Mouse (Mus musculus) limb, embryonic 13.5 days (tissue): ENCODE data around the gene Snf8. TPM values are rescaled to one million over a fixed set of nuclear protein-coding genes. Genes with fewer than 3 reads are reported as not detected.

Source experiments
- ATAC-seq: fragments of 200-750 bp; cut with Nextera tagmentation; 2 replicates; pipeline ENCODE4 v1.8.0; 2017; ENCODE audit warnings: low read depth, moderate number of reproducible peaks, moderate TSS enrichment; ENCODE audit not compliant: low FRiP score
- H3K27ac ChIP-seq: fragments of 300-500 bp; sonication (generic); 2 replicates; pipeline ENCODE4 v1.5.1; 2015; ENCODE audit warnings: inconsistent platforms, mild to moderate bottlenecking, moderate library complexity
- H3K27me3 ChIP-seq: fragments of 300-500 bp; sonication (generic); 2 replicates; pipeline ENCODE4 v1.6.1; 2015; ENCODE audit warnings: mild to moderate bottlenecking, inconsistent platforms
- H3K36me3 ChIP-seq: fragments of 300-500 bp; sonication (generic); 2 replicates; pipeline ENCODE4 v1.6.1; 2015; ENCODE audit warnings: inconsistent platforms, mild to moderate bottlenecking, moderate library complexity
- H3K4me1 ChIP-seq: fragments of 300-500 bp; sonication (generic); 2 replicates; pipeline ENCODE4 v1.6.1; 2015; ENCODE audit warnings: inconsistent platforms
- H3K4me2 ChIP-seq: fragments of 300-500 bp; sonication (generic); replicated peaks from 2 replicates; pipeline ENCODE4 v1.6.1; 2015; ENCODE audit warnings: inconsistent platforms, mild to moderate bottlenecking, moderate library complexity
- H3K4me3 ChIP-seq: fragments of 300-500 bp; sonication (generic); 2 replicates; pipeline ENCODE4 v1.5.1; 2015; ENCODE audit warnings: moderate library complexity, mild to moderate bottlenecking, inconsistent platforms
- H3K9ac ChIP-seq: fragments of 300-500 bp; sonication (generic); 2 replicates; pipeline ENCODE4 v1.6.1; 2015; ENCODE audit warnings: mild to moderate bottlenecking, inconsistent platforms
- H3K9me3 ChIP-seq: fragments of 300-500 bp; sonication (generic); 2 replicates; pipeline ENCODE4 v1.6.1; 2016; ENCODE audit warnings: inconsistent platforms
- WGBS: fragments of 180-500 bp; shearing (Covaris S2); methylation state at CpG from one replicate; pipeline ENCODE4 v1.1.7; 2015; 5-methylcytosine and 5-hydroxymethylcytosine counted together
- polyA plus RNA-seq: library from polyadenylated mRNA; unstranded; fragments of >200 nt; fragmentation: Nextera tagmentation; extraction: Ambion mirVana; gene quantifications from 2 replicates; pipeline ENCODE4 v1.2.1, GENCODE M21; 2015

Snf8 gene
- polyA plus RNA-seq, 1 experiment from 2014 or later: 95.0 TPM

DNA sequence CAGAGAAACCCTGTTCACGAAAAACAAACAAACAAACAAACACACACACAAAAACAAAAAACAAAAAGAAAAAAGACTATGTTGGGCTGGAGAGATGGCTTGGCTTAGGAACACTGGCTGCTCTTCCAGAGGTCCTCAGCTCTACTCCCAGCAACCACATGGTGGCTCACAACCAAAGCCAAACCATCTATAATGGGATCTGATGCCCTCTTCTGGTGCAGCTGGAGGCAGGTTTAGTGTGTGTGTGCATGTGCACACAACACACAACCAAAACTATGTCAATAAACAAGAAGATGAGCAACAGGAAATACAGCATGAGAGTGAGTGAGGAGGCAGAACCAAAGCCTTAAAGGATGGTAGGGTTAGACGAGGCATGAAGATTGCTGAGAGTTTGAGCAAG lies 3.0 kb upstream of the Snf8 start:
- Histone ChIP-seq H3K27me3 (peaks cover 10% of the 10 kb centered on the region; the same call in 1 of the 2 replicates), H3K9ac (no peak overlapping the region), H3K4me3 (no peak overlapping the region), H3K27ac (no peak overlapping the region), H3K4me2 (no peak overlapping the region), H3K36me3 (no peaks in the 10 kb centered on the region), H3K4me1 (peaks cover 13% of the 10 kb centered on the region), H3K9me3 (no peaks in the 10 kb centered on the region)
- 84% methylated on average over 2 of the region's 2 CpGs for WGBS
- ATAC-seq: no peak

DNA sequence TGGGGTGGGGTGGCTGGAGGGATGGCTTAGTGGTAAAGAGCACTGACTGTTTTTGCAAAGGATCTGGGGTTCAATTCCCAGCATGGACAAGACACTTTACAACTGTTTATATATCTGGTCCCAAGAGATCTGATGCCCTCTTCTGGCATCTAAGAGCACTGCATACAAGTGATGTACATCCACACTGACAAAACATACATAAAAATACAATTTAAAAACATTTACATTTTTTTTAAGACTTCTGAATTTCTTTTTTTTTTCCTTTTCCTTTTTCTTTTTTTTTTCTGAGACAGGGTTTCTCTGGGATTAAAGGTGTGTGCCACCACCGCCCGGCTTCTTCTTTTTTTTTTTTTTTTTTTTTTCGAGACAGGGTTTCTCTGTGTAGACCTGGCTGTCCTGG lies 1.4 kb upstream of the Snf8 start:
- Histone ChIP-seq H3K36me3 (peaks cover 7% of the 10 kb centered on the region), H3K27ac (no peak overlapping the region), H3K4me3 (no peak overlapping the region), H3K9ac (no peak overlapping the region), H3K4me2 (no peak overlapping the region), H3K27me3 (peaks cover 8% of the 10 kb centered on the region; the same call in 1 of the 2 replicates), H3K4me1 (peaks cover 13% of the 10 kb centered on the region), H3K9me3 (no peaks in the 10 kb centered on the region)
- 100% methylated on average over 2 of the region's 3 CpGs for WGBS
- no peak for ATAC-seq

DNA sequence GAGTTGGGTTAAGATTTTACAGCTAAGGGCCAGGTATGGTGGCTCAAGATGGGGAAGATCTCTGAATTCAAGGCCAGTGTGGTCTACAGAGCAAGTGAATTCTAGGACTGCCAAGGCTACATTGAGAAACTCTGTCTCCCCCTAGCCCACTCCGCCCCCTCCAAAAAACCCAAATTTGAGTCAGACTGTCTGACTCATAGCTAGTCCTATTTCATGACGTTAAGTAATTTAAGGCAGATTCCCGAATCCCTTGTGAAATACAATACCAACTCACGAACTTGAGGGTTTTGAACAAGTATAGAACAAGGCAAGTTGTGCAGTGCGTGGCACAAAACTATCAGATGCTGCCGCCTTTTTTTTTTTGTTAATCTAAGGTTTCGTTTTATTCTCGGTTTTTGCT lies 569 bp upstream of the Snf8 start:
- no peak for ATAC-seq
- peak overlapping the region; percentile 80 for H3K4me2 ChIP-seq
- peaks cover 5% of the 10 kb centered on the region; the same call in 1 of the 2 replicates for H3K27me3 ChIP-seq
- no peaks in the 10 kb centered on the region for H3K9me3 ChIP-seq
- peak overlapping the region; percentile 84 for H3K4me3 ChIP-seq
- peaks cover 13% of the 10 kb centered on the region for H3K4me1 ChIP-seq
- H3K27ac ChIP-seq: no peak overlapping the region; the same call in 1 of the 2 replicates
- WGBS: 38% methylated on average over 8 of the region's 8 CpGs
- peak overlapping the region; percentile 82 for H3K9ac ChIP-seq
- H3K36me3 ChIP-seq: peaks cover 14% of the 10 kb centered on the region

DNA sequence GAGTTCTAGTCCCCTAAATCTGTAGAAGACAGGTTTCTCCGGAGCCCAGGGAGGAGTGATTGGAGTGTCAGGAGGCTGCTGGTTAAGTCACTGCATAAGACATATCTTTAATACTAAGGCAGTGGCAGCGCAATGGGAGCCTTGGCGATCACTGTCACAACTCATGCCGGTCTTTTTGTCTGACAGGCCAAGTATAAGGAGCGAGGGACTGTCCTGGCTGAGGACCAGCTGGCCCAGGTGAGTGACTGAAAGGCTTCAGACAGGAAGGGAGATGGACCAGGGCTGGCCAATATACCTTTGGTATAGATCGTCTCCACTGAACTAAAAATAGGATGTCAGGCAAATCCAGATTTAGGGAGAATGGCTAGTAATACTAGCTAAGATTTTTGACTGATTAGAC lies 448 bp downstream of the Snf8 start:
- Histone ChIP-seq H3K9ac (peak overlapping the region; percentile 82), H3K9me3 (no peaks in the 10 kb centered on the region), H3K27me3 (no peaks in the 10 kb centered on the region), H3K4me3 (peak overlapping the region; percentile 84), H3K36me3 (peaks cover 18% of the 10 kb centered on the region), H3K27ac (peak overlapping the region; percentile 48; the same call in 1 of the 2 replicates), H3K4me1 (peaks cover 13% of the 10 kb centered on the region), H3K4me2 (peak overlapping the region; percentile 80)
- WGBS: 15% methylated on average over 6 of the region's 6 CpGs
- ATAC-seq: no peak

DNA sequence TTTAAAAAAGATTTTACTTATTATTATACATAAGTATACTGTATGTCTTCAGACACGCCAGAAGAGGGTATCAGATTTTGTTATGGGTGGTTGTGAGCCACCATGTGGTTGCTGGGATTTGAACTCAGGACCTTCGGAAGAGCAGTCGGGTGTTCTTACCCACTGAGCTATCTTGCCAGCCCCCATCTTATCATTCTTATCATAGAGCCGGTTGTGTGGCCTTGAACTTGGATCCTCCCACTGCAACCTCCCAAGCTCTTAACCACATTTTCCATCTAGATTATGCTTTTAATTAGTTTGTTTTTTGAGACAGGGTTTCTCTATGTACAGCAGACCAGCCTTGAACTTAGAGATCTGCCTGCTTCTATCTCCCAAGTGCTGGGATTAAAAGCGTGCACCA lies 2.8 kb downstream of the Snf8 start:
- Histone ChIP-seq H3K36me3 (peaks cover 29% of the 10 kb centered on the region), H3K4me3 (no peak overlapping the region), H3K27me3 (no peaks in the 10 kb centered on the region), H3K4me1 (peaks cover 13% of the 10 kb centered on the region), H3K9ac (no peak overlapping the region), H3K9me3 (no peaks in the 10 kb centered on the region), H3K27ac (no peak overlapping the region), H3K4me2 (no peak overlapping the region)
- WGBS: 90% methylated on average over 5 of the region's 5 CpGs
- ATAC-seq: no peak

DNA sequence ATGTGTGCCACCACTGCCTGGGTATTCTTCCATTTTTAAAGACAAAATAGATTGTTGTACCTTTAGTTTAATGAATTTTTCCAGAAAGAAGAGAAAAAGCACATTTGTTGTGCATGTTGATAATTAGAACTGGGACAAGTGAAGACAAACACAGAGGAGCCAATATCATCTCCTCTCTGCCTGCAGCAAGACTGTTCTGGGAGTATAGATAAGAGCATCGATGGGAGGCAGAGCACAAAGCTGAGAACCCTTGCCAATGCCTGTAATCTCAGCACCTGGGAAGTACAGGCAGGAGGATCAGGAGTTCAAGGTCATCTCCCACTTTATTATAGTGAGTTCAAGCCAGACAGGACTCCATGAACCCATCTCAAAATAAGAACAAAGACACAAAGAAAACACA lies 3.9 kb downstream of the Snf8 start:
- H3K4me3 ChIP-seq: no peak overlapping the region
- ATAC-seq: no peak
- H3K4me2 ChIP-seq: no peak overlapping the region
- no peaks in the 10 kb centered on the region for H3K9me3 ChIP-seq
- peaks cover 13% of the 10 kb centered on the region for H3K4me1 ChIP-seq
- H3K27me3 ChIP-seq: no peaks in the 10 kb centered on the region
- no peak overlapping the region for H3K27ac ChIP-seq
- WGBS: 89% methylated on average over 1 of the region's 1 CpGs
- H3K9ac ChIP-seq: no peak overlapping the region
- peaks cover 36% of the 10 kb centered on the region for H3K36me3 ChIP-seq

DNA sequence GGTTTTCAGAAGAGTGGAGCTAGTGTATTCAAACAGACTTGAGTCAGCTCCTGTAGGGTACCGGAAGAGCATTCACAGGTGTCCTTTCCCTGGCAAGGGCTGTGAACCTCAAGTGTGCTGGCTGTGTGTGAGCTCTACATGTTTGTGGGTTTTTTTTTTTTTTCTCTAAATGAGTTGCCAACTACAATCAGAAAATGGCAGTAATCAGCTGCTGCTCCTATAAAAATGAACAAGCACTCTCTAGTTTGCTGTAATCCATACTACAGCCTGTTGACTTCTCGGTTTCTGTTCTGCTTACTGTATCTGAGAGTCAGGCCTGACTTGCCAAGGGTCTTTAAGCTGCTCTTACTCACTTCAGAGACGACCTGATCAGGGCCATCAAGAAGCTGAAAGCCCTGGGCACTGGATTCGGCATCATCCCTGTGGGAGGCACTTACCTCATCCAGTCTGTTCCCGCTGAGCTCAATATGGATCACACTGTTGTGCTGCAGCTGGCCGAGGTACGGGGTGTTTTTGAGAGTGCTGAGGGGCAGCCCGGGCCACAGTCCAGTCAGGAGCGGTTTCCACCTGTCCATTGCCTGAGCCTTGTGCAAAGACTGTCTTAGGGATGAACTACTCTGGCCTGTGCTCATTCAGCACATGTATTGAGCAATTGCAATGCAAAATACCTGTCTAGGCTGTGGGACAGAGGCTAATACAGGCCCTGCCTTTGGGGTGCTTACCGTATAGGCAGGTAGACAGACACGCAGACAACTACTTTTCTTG lies 10.3 kb downstream of the Snf8 start:
- no peak overlapping the region for H3K4me3 ChIP-seq
- no peaks in the 10 kb centered on the region for H3K9me3 ChIP-seq
- peaks cover 62% of the 10 kb centered on the region for H3K36me3 ChIP-seq
- H3K27me3 ChIP-seq: no peaks in the 10 kb centered on the region
- no peaks in the 10 kb centered on the region for H3K4me1 ChIP-seq
- WGBS: 84% methylated on average over 11 of the region's 11 CpGs
- no peak overlapping the region for H3K27ac ChIP-seq
- H3K4me2 ChIP-seq: no peak overlapping the region
- ATAC-seq: no peak
- H3K9ac ChIP-seq: no peak overlapping the region

DNA sequence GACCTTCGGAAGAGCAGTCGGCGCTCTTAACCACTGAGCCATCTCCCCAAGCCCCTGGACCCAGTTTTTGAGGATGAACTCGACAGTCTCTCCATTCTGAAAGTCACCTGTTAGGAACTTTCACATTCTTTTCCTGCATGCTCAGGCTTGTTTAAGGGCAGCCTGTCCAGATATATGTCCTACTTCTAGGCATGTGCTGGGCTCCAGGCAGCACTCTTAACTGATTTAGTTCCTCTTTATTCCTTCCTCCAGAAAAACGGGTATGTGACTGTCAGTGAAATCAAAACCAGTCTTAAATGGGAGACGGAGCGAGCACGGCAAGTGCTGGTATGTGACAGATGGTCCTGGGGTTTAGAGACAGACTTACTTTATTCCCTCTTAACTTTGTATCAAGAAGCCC lies 11.3 kb downstream of the Snf8 start:
- ATAC-seq: no peak
- Histone ChIP-seq H3K27ac (no peak overlapping the region), H3K27me3 (no peaks in the 10 kb centered on the region), H3K9ac (no peak overlapping the region), H3K4me1 (no peaks in the 10 kb centered on the region), H3K36me3 (peaks cover 70% of the 10 kb centered on the region), H3K4me2 (no peak overlapping the region), H3K9me3 (no peaks in the 10 kb centered on the region), H3K4me3 (no peak overlapping the region)
- WGBS: 70% methylated on average over 8 of the region's 8 CpGs

DNA sequence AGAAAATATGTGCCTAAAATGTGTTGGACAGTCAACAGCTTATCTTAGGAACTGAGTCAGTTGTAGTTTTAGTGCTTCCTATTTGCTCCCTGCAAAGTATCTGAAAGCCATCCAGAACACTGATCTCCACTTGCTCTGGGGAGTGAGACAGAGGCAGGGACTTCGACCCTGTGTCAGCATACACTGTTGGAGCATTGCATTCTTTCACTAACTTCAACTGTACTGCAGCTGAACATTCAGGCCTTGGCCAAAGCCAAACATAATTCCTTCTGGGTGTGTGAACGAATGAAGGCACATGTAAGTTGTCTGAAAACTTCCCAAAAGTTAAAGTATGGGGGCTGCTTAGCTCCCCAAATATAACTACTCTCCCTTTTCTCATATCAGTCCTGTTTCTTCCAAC lies 12.1 kb downstream of the Snf8 start:
- no peaks in the 10 kb centered on the region for H3K9me3 ChIP-seq
- H3K27ac ChIP-seq: no peak overlapping the region
- H3K4me3 ChIP-seq: no peak overlapping the region
- 79% methylated on average over 2 of the region's 2 CpGs for WGBS
- H3K9ac ChIP-seq: no peak overlapping the region
- H3K36me3 ChIP-seq: peaks cover 74% of the 10 kb centered on the region
- no peak for ATAC-seq
- no peaks in the 10 kb centered on the region for H3K27me3 ChIP-seq
- no peak overlapping the region for H3K4me2 ChIP-seq
- H3K4me1 ChIP-seq: no peaks in the 10 kb centered on the region

DNA sequence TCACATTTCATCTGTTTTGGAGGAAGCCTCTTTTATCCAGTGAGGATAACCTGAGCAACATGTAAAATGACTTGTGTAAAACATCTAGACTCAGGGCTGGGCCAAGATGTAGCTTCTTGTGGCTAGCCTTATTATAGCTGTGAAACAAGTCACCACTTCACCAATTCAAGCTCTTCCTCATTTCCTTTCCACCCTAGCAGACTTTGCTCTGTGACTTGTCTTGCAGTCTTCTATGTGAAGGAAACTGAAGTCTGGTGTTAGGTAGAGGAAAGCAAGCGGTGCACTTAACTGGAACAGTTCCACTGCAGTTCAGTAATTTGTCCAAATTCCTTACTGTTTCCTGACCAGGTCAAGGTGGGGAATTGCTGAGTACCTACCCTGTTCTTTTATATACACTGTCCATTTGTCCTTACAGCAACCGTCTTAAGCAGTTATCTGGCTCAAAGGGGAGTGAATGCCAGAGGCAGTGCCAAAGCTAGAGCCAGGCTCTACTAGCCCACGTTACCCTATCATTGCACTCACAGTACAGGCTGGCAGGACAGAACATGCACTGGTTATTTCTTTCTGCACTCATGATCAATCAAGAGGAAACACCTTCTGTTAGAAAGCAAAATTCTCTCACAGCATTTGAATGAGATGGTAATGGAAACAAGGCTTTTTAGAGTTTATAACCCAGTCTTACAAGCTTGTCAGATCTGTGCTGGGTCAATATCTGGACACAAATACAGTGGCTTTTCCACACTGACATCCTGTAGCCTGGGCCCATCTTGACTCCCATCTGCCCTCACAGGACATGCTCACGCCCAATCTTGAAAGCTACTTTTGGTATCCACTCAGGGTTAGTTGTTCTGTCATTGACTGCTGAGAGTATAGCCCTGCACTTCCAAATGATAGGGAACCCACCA lies 13.0 kb downstream of the Snf8 start:
- no peak overlapping the region for H3K4me3 ChIP-seq
- no peak for ATAC-seq
- peaks cover 78% of the 10 kb centered on the region for H3K36me3 ChIP-seq
- no peak overlapping the region for H3K27ac ChIP-seq
- WGBS: 80% methylated on average over 4 of the region's 4 CpGs
- H3K4me2 ChIP-seq: no peak overlapping the region
- H3K9ac ChIP-seq: no peak overlapping the region
- no peaks in the 10 kb centered on the region for H3K27me3 ChIP-seq
- no peaks in the 10 kb centered on the region for H3K9me3 ChIP-seq
- no peaks in the 10 kb centered on the region for H3K4me1 ChIP-seq

DNA sequence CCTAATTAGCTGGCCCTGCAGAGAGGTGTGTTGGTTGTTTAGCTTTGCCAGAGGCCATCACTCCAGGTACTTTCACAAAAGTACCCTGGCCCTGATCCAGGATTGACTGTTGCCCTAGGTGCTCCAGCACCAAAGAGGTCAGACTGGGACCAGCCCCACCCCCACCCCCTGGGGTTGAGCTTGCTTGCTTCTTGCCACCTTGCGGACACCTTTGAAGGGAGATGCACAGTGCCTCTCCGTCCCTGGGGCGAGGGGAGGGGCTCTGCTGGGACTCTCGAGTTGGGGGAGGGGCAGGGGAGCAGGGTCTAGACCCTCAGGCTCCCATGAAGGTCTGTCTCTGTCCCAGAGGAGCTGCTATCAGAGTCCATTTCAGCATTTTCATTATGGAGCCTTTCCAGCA lies 15.3 kb downstream of the Snf8 start:
- Histone ChIP-seq H3K9me3 (no peaks in the 10 kb centered on the region), H3K9ac (no peak overlapping the region), H3K27ac (no peak overlapping the region), H3K36me3 (peaks cover 84% of the 10 kb centered on the region), H3K4me2 (no peak overlapping the region), H3K27me3 (no peaks in the 10 kb centered on the region), H3K4me3 (no peak overlapping the region), H3K4me1 (no peaks in the 10 kb centered on the region)
- 85% methylated on average over 4 of the region's 4 CpGs for WGBS
- no peak for ATAC-seq

DNA sequence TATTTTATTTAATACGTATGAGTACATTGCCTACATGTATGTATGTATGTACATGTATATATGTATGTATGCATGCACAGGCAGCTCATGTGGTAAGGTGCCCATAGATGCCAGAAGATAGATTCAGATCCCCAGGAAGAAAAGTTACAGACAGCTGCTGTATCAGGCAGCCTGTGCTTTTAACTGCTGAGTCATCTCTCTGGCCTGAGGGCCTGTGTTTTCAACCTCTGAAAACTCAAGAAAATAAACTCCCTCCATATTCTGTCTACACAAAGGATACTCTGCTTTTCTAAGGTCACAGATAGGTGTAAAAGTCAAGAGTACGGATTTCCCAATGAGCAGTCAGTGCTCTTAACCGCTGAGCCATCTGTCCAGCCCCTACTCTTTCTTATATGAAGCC lies 16.2 kb downstream of the Snf8 start:
- 94% methylated on average over 3 of the region's 3 CpGs for WGBS
- peaks cover 88% of the 10 kb centered on the region for H3K36me3 ChIP-seq
- no peaks in the 10 kb centered on the region for H3K27me3 ChIP-seq
- H3K27ac ChIP-seq: no peak overlapping the region
- no peak overlapping the region for H3K4me3 ChIP-seq
- no peak overlapping the region for H3K9ac ChIP-seq
- no peaks in the 10 kb centered on the region for H3K4me1 ChIP-seq
- H3K4me2 ChIP-seq: no peak overlapping the region
- no peaks in the 10 kb centered on the region for H3K9me3 ChIP-seq
- ATAC-seq: no peak
